Mouse (Mus musculus): ENCODE data around the gene Il4i1.

- TF ChIP-seq POLR2A (IDR thresholded peaks at IDR 0.05; ENCODE audit: low read depth, low read length) (no peak), CTCF (conservative IDR thresholded peaks at IDR 0.05; ENCODE audit: insufficient read depth, insufficient read length, low read depth, low read length) (no peak)
These were observed 24.2 kb downstream of the Il4i1 start for GRCm38 (mm10) chr7:44840426-44840825.
